Mouse (Mus musculus) lung, postnatal 25 days (tissue): ENCODE results near the gene Eef1akmt3.

Experiments
- DNase-seq: peaks from one replicate; pipeline ENCODE4 v3.0.0; 2022; ENCODE audit warnings: low spot score

The Eef1akmt3 gene

GRCm38 (mm10) chr10:127050119-127050474 is 8.8 kb upstream of the Eef1akmt3 start:
- no peak for DNase-seq

DNA sequence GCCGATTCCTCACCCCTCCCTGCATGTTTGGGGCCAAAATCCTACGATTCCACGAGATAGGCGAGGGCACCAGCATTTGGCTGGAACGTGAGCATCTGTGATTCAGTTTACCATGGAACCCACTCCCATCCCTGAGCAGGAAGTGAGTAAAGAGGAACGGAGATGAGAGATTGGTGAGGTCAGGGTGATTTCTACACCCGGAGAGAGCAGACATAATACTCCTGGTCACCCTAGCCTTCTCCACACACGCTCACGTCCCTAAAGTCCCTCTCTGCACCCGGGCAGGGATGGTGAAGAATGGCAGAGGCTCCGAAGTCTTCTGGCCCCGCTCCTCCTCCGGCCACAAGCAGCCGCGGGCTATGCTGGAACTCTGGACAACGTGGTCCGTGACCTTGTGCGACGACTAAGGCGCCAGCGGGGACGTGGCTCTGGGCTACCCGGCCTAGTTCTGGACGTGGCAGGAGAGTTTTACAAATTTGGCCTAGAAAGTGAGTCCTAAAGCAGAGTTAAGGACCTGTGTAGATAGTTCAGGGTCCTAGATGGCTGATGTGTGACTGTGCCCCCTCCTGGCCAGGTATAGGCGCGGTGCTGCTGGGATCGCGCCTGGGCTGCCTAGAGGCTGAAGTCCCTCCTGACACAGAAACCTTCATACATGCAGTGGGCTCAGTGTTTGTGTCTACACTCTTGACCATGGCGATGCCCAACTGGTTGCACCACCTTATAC is 8.2 kb upstream of the Eef1akmt3 start:
- no peak for DNase-seq

DNA sequence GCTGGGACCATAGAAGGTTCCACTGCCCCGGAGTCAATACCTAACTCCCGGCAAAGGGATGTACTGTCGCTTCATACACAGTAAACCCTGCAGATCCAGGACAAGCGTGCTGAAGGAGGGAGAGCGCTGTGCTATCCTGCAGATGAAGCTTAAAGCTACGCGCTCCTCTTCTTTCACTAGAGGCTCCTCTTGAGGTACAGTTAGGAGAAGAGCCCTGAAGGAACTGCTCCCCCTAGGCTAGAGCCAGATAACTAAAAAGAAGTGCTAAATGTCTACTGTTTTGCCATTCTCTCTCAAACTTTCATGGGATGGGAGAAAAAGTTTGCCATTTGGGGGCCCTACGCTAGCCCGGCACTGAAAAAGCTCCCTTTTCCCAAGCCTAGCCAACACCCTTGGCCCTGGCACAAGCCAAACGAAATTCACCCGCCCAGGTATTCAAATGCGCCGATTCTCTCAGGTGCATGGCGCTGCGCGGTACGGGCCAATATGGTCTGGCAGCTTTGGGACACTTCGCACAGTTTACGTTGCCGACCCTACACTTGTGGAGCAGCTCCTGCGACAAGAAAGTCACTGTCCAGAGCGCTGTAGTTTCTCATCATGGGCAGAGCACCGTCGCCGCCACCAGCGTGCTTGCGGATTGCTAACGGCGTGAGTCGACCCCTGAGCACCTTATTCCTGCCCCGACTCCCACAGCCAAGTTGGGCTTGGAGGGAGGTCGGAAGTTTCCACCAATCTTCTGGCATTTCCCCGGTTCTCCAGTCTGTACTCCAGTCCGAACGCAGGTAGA is 7.5 kb upstream of the Eef1akmt3 start:
- DNase-seq, result no peak

- no peak for DNase-seq
Measured at GRCm38 (mm10) chr10:127047954-127048353, 6.6 kb upstream of the Eef1akmt3 start, which contains the start of gene Cyp27b1. Gene Cyp27b1 (plus strand): TSS chr10:127048250.

DNA sequence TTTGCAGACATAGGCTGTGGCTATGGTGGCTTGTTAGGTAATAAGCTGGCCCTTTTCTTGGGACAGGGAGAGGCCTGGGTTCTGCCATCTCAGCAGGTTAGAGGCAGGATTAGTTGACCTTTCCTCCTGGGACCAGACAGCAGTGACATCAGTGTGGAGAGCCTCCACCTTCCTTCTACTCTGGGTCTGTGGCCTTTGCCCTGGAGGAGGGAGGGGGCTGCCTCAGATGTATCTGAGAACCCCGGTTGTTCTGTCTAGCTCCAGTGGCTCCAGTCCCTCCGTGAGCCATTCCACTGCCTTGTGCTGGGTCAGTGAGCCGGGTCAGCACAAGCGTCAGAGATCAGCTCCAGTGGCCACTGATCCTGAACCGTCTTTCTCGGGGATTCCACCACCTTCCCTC is 1.9 kb upstream of the Eef1akmt3 start:
- no peak for DNase-seq

DNA sequence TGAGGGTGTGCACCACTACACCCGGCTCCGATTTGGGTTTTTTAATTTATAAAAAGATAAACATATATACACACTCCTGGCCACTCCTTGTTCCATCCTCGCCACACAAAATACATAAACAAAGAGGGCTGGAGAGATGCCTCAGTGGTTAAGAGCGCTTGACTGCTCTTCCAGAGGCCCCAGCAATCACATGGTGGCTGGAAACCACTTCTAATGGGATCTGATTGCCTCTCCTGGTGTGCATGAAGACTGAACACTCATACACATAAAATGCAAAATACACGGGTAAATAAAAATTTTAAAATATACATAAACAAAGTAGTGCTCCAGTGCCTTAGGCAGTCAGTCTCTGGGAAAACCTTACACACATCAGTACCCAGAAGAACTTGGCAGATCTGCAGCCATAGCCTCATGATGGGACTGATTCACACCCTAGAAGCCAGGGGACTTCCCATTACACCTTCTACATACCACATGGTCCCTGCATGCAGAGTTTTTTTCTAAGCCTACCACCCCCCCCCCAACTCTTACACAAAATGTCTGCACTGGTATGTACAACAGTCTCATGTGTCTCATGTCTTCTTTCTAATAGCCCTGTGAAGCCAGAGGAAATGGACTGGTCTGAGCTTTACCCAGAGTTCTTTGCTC is 1.3 kb upstream of the Eef1akmt3 start:
- no peak for DNase-seq

GRCm38 (mm10) chr10:127041774-127042338 is 543 bp upstream of the Eef1akmt3 start:
- DNase-seq, result peak; percentile 85

GRCm38 (mm10) chr10:127040569-127041214 is 621 bp downstream of the Eef1akmt3 start:
- DNase-seq, result no peak

DNA sequence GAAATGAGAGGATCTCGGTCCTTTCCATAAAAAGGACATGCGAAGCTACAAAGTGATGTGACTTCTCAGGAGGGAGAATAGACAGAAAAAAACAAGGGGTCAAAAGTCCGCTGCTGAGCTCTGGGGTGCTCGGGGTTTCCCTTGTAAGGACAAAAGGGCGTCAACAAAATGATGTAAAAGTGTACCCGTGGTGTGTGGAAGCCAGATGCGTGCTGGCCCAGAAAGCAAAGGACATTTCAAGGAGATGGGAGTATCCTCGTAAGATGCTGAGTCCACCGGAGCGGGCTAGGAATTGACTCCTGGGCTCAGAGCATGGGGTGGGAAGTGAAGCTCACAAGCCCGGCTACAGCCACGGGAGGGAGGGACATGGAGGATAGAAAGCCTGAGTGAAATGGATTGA is 3.7 kb downstream of the Eef1akmt3 start:
- DNase-seq, result no peak

DNA sequence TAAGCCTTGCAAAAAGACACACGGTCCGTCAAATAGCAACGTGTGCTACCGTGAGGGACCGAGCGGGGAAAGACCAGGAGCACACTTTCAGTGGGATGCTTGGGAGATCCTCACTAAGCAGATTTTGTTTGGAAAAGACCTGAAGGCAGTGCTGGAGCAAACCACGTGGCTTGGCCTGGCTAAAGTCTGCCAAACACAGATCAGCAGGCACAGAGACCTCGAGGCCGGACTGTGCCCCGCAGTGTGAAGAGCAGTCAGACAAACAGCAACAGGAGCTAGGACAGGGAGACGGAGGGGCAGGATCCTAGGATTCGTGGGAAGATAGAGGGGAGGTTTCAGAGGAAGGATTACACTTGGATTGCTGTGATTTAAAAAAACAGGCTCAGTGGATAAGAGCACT is 5.0 kb downstream of the Eef1akmt3 start:
- no peak for DNase-seq

DNA sequence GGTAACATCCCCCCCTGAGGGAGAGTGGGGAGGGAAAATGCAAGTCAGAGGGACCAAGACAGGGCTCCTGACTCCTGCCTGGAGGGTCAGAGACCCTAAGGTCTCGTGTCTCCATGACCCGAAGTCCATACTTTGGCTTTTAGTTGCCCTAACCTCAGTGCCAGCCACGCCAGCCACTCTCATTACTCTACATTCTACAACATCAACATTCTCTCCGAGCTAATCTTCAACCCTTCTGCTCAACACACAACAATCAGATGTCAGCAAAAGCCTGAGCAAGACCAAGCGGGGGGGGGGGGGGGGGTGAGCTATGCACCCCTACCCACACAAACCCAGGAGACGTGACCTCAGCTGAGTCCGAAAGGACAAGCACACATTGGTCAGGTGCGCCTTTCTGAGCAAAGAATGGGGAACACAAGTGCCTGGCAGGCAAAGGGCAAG is 8.0 kb downstream of the Eef1akmt3 start:
- no peak for DNase-seq

DNA sequence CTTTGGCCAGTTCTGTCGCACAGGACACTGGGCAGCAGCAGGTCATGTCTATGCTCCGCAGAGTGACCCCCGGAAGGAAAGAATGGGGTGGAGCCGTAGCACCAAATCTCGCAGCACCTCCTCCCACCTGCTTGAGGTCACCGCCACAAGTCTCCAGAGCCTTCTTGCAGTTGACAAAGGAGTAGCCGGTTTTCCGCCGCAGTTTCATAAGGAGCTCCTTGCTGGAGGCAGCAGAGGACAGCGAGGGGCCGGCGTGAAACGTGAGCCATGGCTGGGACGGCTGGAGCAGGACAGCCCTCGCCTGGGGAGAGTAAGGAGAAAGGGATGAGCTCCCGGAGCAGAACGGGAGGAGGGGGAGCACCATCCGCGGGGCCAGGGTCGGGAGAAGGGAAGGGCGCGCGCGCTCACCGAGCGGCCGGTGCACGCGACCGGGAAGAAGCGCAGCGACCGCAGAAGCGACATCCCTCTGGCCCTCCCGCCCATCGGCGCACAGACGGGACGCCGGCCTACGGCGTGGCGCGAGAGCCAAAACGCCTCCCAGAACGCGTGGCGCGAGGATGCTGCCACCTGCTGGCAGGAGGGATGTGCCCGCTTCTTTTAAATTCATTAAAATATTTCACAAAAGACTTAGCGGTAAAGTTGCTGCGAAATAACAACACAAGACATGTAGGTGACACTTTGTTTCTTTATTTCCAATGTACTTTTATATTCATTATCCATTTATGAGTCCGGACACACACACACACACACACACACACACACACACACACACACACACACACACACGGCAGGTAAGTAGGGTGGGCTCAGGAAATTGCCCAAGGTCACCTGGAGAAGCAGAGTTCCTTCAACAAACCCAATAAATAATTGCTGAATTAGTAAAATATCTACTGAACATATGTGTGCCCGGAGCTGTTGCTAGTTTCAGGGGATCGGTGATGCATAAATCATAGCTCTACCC is 10.7 kb downstream of the Eef1akmt3 start, which contains the start of gene Tsfm:
TSS of gene Tsfm (minus strand) at position 505 of the 961 bp plus-strand sequence.
- DNase-seq, result peak; percentile 91

DNA sequence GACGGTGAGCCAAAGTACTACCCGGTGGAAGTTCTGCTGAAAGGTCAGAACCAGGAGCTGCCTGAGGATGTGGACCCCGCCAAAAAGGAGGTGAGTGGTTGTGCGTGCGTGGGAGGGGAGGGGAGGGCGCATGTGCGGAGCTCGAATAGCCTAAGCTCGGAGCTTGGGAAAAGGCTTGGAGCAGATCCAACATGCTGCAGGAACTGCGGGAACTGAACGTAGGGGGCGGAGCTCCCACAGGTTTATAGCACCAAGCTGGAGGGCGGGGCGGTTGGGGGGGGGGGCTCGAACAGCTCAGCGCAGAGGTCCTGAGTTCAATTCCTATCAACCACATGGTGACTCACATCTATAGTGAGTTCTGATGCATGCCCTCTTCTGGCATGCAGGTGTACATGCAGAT is 22.9 kb downstream of the Eef1akmt3 start:
- no peak for DNase-seq

GRCm38 (mm10) chr10:127017071-127017470 is 24.2 kb downstream of the Eef1akmt3 start:
- no peak for DNase-seq

- DNase-seq, result no peak
Measured at GRCm38 (mm10) chr10:127016488-127016887, 24.8 kb downstream of the Eef1akmt3 start.

DNA sequence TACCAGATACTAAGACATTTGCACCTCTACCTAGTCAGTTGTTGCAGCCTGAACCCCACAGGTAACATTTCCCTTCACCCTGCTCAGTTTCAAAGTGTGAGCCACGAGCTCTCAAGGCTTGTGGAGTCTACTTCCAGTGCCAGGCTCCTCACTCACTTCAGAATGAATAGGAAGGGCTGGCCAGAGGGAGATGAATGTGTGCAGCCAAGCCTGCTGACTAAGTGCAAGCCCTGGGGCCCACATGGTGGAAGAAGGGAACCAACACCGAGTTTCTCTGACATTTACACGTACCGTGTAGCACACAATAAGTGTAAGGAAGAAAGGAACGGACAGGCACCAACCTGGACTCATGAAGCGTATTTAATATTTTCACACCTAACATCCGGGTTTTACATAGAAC is 37.5 kb downstream of the Eef1akmt3 start:
- no peak for DNase-seq

- no peak for DNase-seq
Measured at GRCm38 (mm10) chr10:127003334-127003733, 38.0 kb downstream of the Eef1akmt3 start.

- DNase-seq, result no peak
Measured at GRCm38 (mm10) chr10:127002765-127003164, 38.5 kb downstream of the Eef1akmt3 start.

GRCm38 (mm10) chr10:127002056-127002455 is 39.3 kb downstream of the Eef1akmt3 start:
- no peak for DNase-seq

DNA sequence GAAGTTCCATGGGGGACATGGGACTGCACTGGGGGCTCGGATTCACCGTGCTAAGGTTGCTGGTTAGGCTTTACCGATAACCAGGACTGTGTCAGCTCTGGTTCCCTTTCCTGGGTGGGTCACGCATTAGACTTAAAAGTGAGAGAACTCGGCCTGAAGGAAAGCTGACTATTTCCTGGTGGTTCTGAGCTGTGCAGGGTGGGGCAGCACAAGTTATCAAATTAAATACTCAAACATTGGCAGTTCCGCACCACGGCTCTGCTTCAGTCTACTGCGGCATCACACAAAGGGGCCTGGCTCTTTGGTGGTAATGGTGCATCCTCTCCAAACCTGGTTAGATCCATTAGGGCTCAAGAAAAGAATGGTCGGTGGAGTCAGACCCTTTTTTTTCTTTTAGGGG is 40.0 kb downstream of the Eef1akmt3 start:
- DNase-seq, result no peak

- no peak for DNase-seq
Measured at GRCm38 (mm10) chr10:127000529-127000928, 40.8 kb downstream of the Eef1akmt3 start, which contains the start of gene Avil. Gene Avil (plus strand): TSS chr10:127000709.
